8 mouse cellular contexts compared by ENCODE assay signal in genomic region chr11:77630257-77630670, GRCm38 (mm10). TPM values are rescaled to one million over a fixed set of nuclear protein-coding genes. Genes with fewer than 3 reads are reported as not detected.
A peak's percentile ranks its signal among the peaks of the same experiment; 100 is the strongest.
DNase-seq lines count a peak whose midpoint lies in the region; ATAC-seq lines count a peak whose summit lies in the region.

No protein-coding gene starts in this region.

- H3K4me3 ChIP-seq in hindbrain, embryonic 11.5 days (ENCODE audit: low read depth, low read length) = no peak overlapping the region

- H3K9me3 ChIP-seq in hindbrain, embryonic 11.5 days (ENCODE audit: control insufficient read depth, low read length) = no peaks in the 10 kb centered on the region

- H3K4me1 ChIP-seq in hindbrain, embryonic 11.5 days (replicated peaks; ENCODE audit: control insufficient read depth, insufficient read depth, low read length) = peaks cover 1% of the 10 kb centered on the region; the same call in 1 of the 2 replicates

- no peaks in the 10 kb centered on the region for H3K36me3 ChIP-seq in hindbrain, embryonic 11.5 days (ENCODE audit: control insufficient read depth, insufficient read depth, low read length)

- H3K27ac ChIP-seq in hindbrain, embryonic 11.5 days (ENCODE audit: low read depth, low read length) = no peak overlapping the region

- no peak for ATAC-seq in hindbrain, embryonic 11.5 days (ENCODE audit: low FRiP score)

- DNase-seq in NIH3T3 (ENCODE audit: low read depth) = peak; percentile 90
- DNase-seq in cerebellum, adult 9-10 months = peak; percentile 85
- DNase-seq in frontal cortex, adult 2 months (ENCODE audit: extremely low spot score in 1 of 2, low spot score in 1 of 2) = peak; percentile 65 to 93
- peak; percentile 88 for DNase-seq in hindbrain, embryonic 11.5 days (ENCODE audit: low spot score)
- DNase-seq in layer of hippocampus, postnatal 14 days (ENCODE audit: low spot score in 2 of 2) = peak; percentile 83 to 86
- peak; percentile 85 for DNase-seq in lung, postnatal 14 days
- peak; percentile 93 for DNase-seq in retina, embryonic 14.5 days (ENCODE audit: low spot score)
- peak; percentile 82 to 88 for DNase-seq in thymus, postnatal 36 days

- H3K27me3 ChIP-seq in hindbrain, embryonic 11.5 days (ENCODE audit: control insufficient read depth, insufficient read depth, low read length) = no peaks in the 10 kb centered on the region

- H3K4me2 ChIP-seq in hindbrain, embryonic 11.5 days (replicated peaks; ENCODE audit: low read depth, low read length) = peak overlapping the region; percentile 15; the same call in 1 of the 2 replicates

- no peak overlapping the region for H3K9ac ChIP-seq in hindbrain, embryonic 11.5 days (ENCODE audit: low read depth, low read length)

- WGBS in hindbrain, embryonic 11.5 days = 16% methylated on average over 8 of the region's 8 CpGs

RNA-seq across cellular contexts. Expression of gene Taok1, which starts 22.6 kb away (rescaled TPM):
- 30.8 and 32.5 TPM in 2 replicates for polyA plus RNA-seq in frontal cortex, adult 2 months (2012; rRNA removed)
- 20.4 and 26.3 TPM in 2 replicates for polyA plus RNA-seq in hindbrain, embryonic 11.5 days (2014; fragmentation: Nextera tagmentation; extraction: Ambion mirVana)
- 100 to 1,000 TPM; 115 to 127 TPM for total RNA-seq in layer of hippocampus, postnatal 14 days (2021)

RNA-seq across cellular contexts. Expression of gene Nufip2, which starts 55.7 kb away (rescaled TPM):
- 15.6 and 16.6 TPM in 2 replicates for polyA plus RNA-seq in frontal cortex, adult 2 months (2012; rRNA removed)
- polyA plus RNA-seq in hindbrain, embryonic 11.5 days (2014; fragmentation: Nextera tagmentation; extraction: Ambion mirVana) = 5.0 and 15.3 TPM in 2 replicates
- total RNA-seq in layer of hippocampus, postnatal 14 days (2021) = 10 to 100 TPM; 78.2 to 87.1 TPM
